Mouse (Mus musculus): Measurements from ENCODE around the gene Snrpn. TPM values are rescaled to one million over a fixed set of nuclear protein-coding genes. Genes with fewer than 3 reads are reported as not detected.
A peak's percentile ranks its signal among the peaks of the same experiment; 100 is the strongest.

Snrpn gene
- polyA plus RNA-seq, 1 experiment from 2014 or later, result 613 TPM

GRCm38 (mm10) chr7:60006262-60006661 lies 133.8 kb downstream of the Snrpn start:
- Histone ChIP-seq H3K27me3 (no peaks in the 10 kb centered on the region), H3K9me3 (peaks cover 20% of the 10 kb centered on the region), H3K9ac (no peak overlapping the region), H3K4me2 (no peak overlapping the region), H3K4me1 (replicated peaks) (no peaks in the 10 kb centered on the region), H3K4me3 (no peak overlapping the region), H3K27ac (no peak overlapping the region), H3K36me3 (no peaks in the 10 kb centered on the region)
- WGBS, result 52% methylated on average over 2 of the region's 2 CpGs
- ATAC-seq (ENCODE audit: low FRiP score), result no peak

DNA sequence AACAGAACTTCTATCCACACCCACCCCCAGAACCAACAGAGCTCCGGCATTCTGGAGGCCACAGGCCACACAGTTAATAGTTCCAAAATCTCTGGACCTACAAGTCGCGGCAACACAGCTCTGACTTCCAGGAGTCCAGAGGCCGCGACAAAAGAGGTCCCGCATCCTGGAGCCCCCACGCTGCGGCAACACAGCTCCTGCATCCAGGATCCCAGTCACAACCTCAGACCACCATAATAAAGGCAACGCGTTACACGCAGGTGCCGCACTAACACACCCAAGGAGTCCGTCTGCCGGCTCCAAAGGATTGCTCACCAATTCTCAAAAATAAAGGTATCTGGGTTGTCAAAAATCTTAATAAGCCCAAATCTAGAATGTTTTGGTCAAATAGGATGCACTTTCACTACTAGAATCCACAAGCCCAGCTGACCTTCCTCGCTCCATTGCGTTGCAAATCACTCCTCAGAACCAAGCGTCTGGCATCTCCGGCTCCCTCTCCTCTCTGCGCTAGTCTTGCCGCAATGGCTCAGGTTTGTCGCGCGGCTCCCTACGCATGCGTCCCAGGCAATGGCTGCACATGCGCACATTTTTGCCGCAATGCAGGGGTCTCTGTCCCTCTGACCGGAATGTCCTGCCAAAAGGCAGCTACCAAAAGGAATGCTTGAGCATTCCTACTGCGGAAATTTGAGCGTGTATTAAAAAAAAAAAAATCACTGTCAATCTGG lies 135.3 kb downstream of the Snrpn start, which contains the start of the genes Snurf and Gm38393:
Snurf (minus strand) TSS at position 444 of the 725 bp plus-strand sequence.
Gm38393 (minus strand) TSS at position 459 of the 725 bp plus-strand sequence.
- Histone ChIP-seq H3K36me3 (no peaks in the 10 kb centered on the region), H3K4me2 (peak within 1 kb of the TSS; percentile 50), H3K27ac (peak within 1 kb of the TSS; percentile 92), H3K9me3 (peaks cover 16% of the 10 kb centered on the region), H3K27me3 (no peaks in the 10 kb centered on the region), H3K9ac (peak within 1 kb of the TSS; percentile 85), H3K4me1 (replicated peaks) (no peaks in the 10 kb centered on the region), H3K4me3 (peak within 1 kb of the TSS; percentile 64)
- WGBS, result 51% methylated on average over 30 of the region's 30 CpGs
- peak; percentile 67 for ATAC-seq (ENCODE audit: low FRiP score)

DNA sequence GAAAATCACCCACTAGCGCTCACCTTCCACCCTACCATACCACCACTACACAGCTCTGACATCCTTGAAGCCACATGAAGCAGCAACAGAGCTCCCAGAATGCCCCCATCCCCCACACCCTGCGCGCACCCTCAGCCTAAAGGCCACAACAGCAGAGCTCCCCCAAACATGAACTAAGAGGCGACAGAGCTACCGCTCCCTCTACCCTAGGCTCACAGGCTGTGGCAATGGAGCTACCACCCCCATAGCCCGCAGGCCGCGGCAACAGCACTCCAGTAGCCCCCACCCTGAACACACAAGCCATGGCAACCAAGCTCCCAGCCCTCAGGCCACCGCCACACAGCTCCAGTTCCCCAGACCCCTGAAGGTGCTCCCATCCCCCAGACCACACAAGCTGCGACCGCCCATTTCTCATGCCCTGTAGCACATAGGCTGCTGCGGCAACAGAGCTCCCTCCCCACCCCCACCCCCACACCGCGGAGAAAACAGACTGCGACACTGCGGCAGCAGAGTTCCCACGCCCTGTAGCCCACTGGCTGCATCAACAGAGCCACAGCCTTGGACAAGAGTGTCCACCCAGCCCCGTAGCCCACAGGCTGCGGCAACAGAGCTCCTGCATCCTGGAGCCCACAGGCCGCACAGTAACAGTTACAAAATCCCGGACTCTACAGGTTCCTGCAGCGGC lies 136.0 kb downstream of the Snrpn start:
- Histone ChIP-seq H3K27ac (peak overlapping the region; percentile 92), H3K9ac (peak overlapping the region; percentile 85), H3K36me3 (no peaks in the 10 kb centered on the region), H3K4me1 (replicated peaks) (no peaks in the 10 kb centered on the region), H3K27me3 (no peaks in the 10 kb centered on the region), H3K4me3 (peak overlapping the region; percentile 64), H3K9me3 (peaks cover 16% of the 10 kb centered on the region), H3K4me2 (peak overlapping the region; percentile 50)
- peak; percentile 84 for ATAC-seq (ENCODE audit: low FRiP score)
- WGBS, result 46% methylated on average over 22 of the region's 22 CpGs

- ATAC-seq (ENCODE audit: low FRiP score), result peak; percentile 84
- Histone ChIP-seq H3K4me2 (peak overlapping the region; percentile 50), H3K4me3 (peak overlapping the region; percentile 64), H3K36me3 (no peaks in the 10 kb centered on the region), H3K27ac (peak overlapping the region; percentile 92), H3K4me1 (replicated peaks) (no peaks in the 10 kb centered on the region), H3K27me3 (no peaks in the 10 kb centered on the region), H3K9ac (peak overlapping the region; percentile 85), H3K9me3 (peaks cover 16% of the 10 kb centered on the region)
- WGBS, result 46% methylated on average over 12 of the region's 12 CpGs
Observed at GRCm38 (mm10) chr7:60003006-60003865, 136.8 kb downstream of the Snrpn start.

DNA sequence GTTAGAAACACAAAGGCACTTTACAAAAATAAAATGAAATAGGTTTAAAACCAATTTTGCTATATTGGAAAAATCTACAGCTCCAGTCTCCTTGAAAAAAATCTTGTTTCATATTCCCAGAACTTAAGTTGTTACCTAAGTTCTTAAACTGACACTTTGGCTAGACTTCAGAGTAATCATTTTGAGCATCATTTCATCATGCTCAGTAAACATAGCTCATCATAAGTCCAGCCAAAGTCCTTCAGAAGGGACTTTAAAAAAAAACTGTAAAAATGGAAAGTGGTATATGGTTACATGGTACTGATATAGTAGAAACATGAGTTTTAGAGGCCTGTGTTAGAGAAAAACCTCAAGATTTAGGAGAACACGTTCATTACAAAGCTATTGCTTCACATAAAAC lies 161.4 kb downstream of the Snrpn start:
- no peak overlapping the region for H3K9ac ChIP-seq
- WGBS, result 73% methylated on average over 1 of the region's 1 CpGs
- no peaks in the 10 kb centered on the region for H3K4me1 ChIP-seq (replicated peaks)
- H3K9me3 ChIP-seq, result no peaks in the 10 kb centered on the region
- no peak overlapping the region for H3K4me2 ChIP-seq
- no peak overlapping the region for H3K27ac ChIP-seq
- no peak for ATAC-seq (ENCODE audit: low FRiP score)
- no peak overlapping the region for H3K4me3 ChIP-seq
- no peaks in the 10 kb centered on the region for H3K27me3 ChIP-seq
- H3K36me3 ChIP-seq, result peaks cover 9% of the 10 kb centered on the region

Other genes starting within 250 kb of the Snrpn start
- 492 TPM in 2 replicates for gene Snurf, start 135.2 kb downstream of the Snrpn start, polyA plus RNA-seq (2015; fragmentation: Nextera tagmentation; extraction: Ambion mirVana)
- gene Gm38393, start 135.2 kb downstream of the Snrpn start, polyA plus RNA-seq (2015; fragmentation: Nextera tagmentation; extraction: Ambion mirVana), result 2.9 and 4.1 TPM in 2 replicates

Data from hindbrain, embryonic 13.5 days (tissue).